Mouse (Mus musculus) liver, adult 2 months (tissue): Measurements from ENCODE around the gene Ica1.

Source experiments
- CTCF ChIP-seq: fragments of 200-500 bp; IDR thresholded peaks from 2 replicates; pipeline ENCODE4 v1.5.1; 2011; ENCODE audit warnings: low read depth, low read length, control low read depth
- POLR2A ChIP-seq: fragments of 200-500 bp; IDR thresholded peaks from 2 replicates; pipeline ENCODE4 v1.6.1; 2011; ENCODE audit warnings: low read length, control low read depth; ENCODE audit not compliant: insufficient read depth; ENCODE audit errors: extremely low read depth

GRCm38 (mm10) chr6:8638122-8638521 lies 140.2 kb downstream of the Ica1 start:
- TF ChIP-seq CTCF: no peak
- no peak for TF ChIP-seq POLR2A
